Mouse (Mus musculus): ENCODE results near the gene Casq2.
"Not testable (repeated sequence)": the region's sequence is repeated elsewhere in the genome, so short reads cannot be mapped to it uniquely, and the experiment has no call there.

Gene Casq2

GRCm38 (mm10) chr3:102163861-102164260, 77.6 kb downstream of the Casq2 start:
- DNase-seq (ENCODE audit: extremely low read depth, low read depth), result not testable (repeated sequence)

GRCm38 (mm10) chr3:102164911-102165310, 78.7 kb downstream of the Casq2 start:
- peak; percentile 71 for DNase-seq (ENCODE audit: extremely low read depth, low read depth)

- DNase-seq (ENCODE audit: extremely low read depth, low read depth), result peak; percentile 100
Measured at GRCm38 (mm10) chr3:102165536-102166286, 79.5 kb downstream of the Casq2 start.

GRCm38 (mm10) chr3:102166287-102166620, 80.0 kb downstream of the Casq2 start:
- DNase-seq (ENCODE audit: extremely low read depth, low read depth), result no peak

- no peak for DNase-seq (ENCODE audit: extremely low read depth, low read depth)
Measured at GRCm38 (mm10) chr3:102166794-102167193, 80.6 kb downstream of the Casq2 start.

GRCm38 (mm10) chr3:102167555-102168210, 81.5 kb downstream of the Casq2 start:
- peak; percentile 66 for DNase-seq (ENCODE audit: extremely low read depth, low read depth)

GRCm38 (mm10) chr3:102169197-102169905, 83.1 kb downstream of the Casq2 start:
- peak; percentile 86 for DNase-seq (ENCODE audit: extremely low read depth, low read depth)

- DNase-seq (ENCODE audit: extremely low read depth, low read depth), result no peak
Measured at GRCm38 (mm10) chr3:102174118-102174865, 88.1 kb downstream of the Casq2 start.

- DNase-seq (ENCODE audit: extremely low read depth, low read depth), result no peak
Measured at GRCm38 (mm10) chr3:102175701-102176100, 89.5 kb downstream of the Casq2 start.

GRCm38 (mm10) chr3:102176116-102176515, 89.9 kb downstream of the Casq2 start:
- DNase-seq (ENCODE audit: extremely low read depth, low read depth), result no peak

GRCm38 (mm10) chr3:102177837-102178615, 91.8 kb downstream of the Casq2 start:
- DNase-seq (ENCODE audit: extremely low read depth, low read depth), result no peak

GRCm38 (mm10) chr3:102179869-102180268, 93.7 kb downstream of the Casq2 start:
- DNase-seq (ENCODE audit: extremely low read depth, low read depth), result no peak

- DNase-seq (ENCODE audit: extremely low read depth, low read depth), result peak; percentile 49
Measured at GRCm38 (mm10) chr3:102180746-102181145, 94.5 kb downstream of the Casq2 start.

GRCm38 (mm10) chr3:102181191-102181590, 95.0 kb downstream of the Casq2 start:
- no peak for DNase-seq (ENCODE audit: extremely low read depth, low read depth)

- no peak for DNase-seq (ENCODE audit: extremely low read depth, low read depth)
Measured at GRCm38 (mm10) chr3:102182601-102183000, 96.4 kb downstream of the Casq2 start.

GRCm38 (mm10) chr3:102184721-102185120, 98.5 kb downstream of the Casq2 start:
- DNase-seq (ENCODE audit: extremely low read depth, low read depth), result no peak

- no peak for DNase-seq (ENCODE audit: extremely low read depth, low read depth)
Measured at GRCm38 (mm10) chr3:102187401-102187800, 101.2 kb downstream of the Casq2 start.

GRCm38 (mm10) chr3:102188972-102189371, 102.8 kb downstream of the Casq2 start:
- DNase-seq (ENCODE audit: extremely low read depth, low read depth), result no peak

GRCm38 (mm10) chr3:102190015-102190414, 103.8 kb downstream of the Casq2 start:
- DNase-seq (ENCODE audit: extremely low read depth, low read depth), result no peak

- DNase-seq (ENCODE audit: extremely low read depth, low read depth), result no peak
Measured at GRCm38 (mm10) chr3:102190642-102191041, 104.4 kb downstream of the Casq2 start.

- no peak for DNase-seq (ENCODE audit: extremely low read depth, low read depth)
Measured at GRCm38 (mm10) chr3:102191575-102191974, 105.4 kb downstream of the Casq2 start.

All from MEL-GATA-1-ER (cell line).